Mouse (Mus musculus) ovary, adult 2 months (tissue): ENCODE measurements around the gene Cox5b. TPM values are rescaled to one million over a fixed set of nuclear protein-coding genes. Genes with fewer than 3 reads are reported as not detected.

ENCODE experiments used
- polyA plus RNA-seq: library from polyadenylated mRNA; depleted of rRNA; stranded (reverse); fragments of >200 nt; gene quantifications from 2 replicates; pipeline ENCODE4 v1.2.3, GENCODE M21; 2012; rRNA removed

The Cox5b gene
- 569 and 840 TPM in 2 replicates for polyA plus RNA-seq

GRCm38 (mm10) chr1:36691271-36692155 lies at the start of gene Cox5b:
Gene Cox5b (plus strand): TSS chr1:36691449.

GRCm38 (mm10) chr1:36682620-36683355 lies 8.5 kb upstream of the Cox5b start, which contains the start of gene Fam178b:
Gene Fam178b (minus strand): TSS chr1:36683183.

GRCm38 (mm10) chr1:36709854-36710280 lies 18.6 kb downstream of the Cox5b start, which contains the start of gene 4933424G06Rik:
Gene 4933424G06Rik (plus strand): TSS chr1:36710149.

GRCm38 (mm10) chr1:36714311-36714710 lies 23.1 kb downstream of the Cox5b start, which contains the start of gene Actr1b:
Gene Actr1b (minus strand): TSS chr1:36714422.

Other genes with a start within 250 kb of the Cox5b start
- gene Lman2l, start 246.2 kb upstream of the Cox5b start, polyA plus RNA-seq = 18.5 and 19.4 TPM in 2 replicates
- 8.8 and 9.3 TPM in 2 replicates for gene Cnnm4, start 219.8 kb upstream of the Cox5b start, polyA plus RNA-seq
- 35.3 and 39.6 TPM in 2 replicates for gene Cnnm3, start 179.6 kb upstream of the Cox5b start, polyA plus RNA-seq
- gene Ankrd23, start 154.6 kb upstream of the Cox5b start, polyA plus RNA-seq = 35.5 and 41.6 TPM in 2 replicates
- gene Gm42417, start 152.0 kb upstream of the Cox5b start, polyA plus RNA-seq = not detected in 2 replicates
- 48.1 and 50.6 TPM in 2 replicates for gene Ankrd39, start 144.0 kb upstream of the Cox5b start, polyA plus RNA-seq
- gene Sema4c, start 133.1 kb upstream of the Cox5b start, polyA plus RNA-seq = 33.6 and 36.8 TPM in 2 replicates
- 2.1 and 2.4 TPM in 2 replicates for gene Fam178b, start 8.3 kb upstream of the Cox5b start, polyA plus RNA-seq
- not detected in 2 replicates for gene 4933424G06Rik, start 18.7 kb downstream of the Cox5b start, polyA plus RNA-seq
- 147 and 180 TPM in 2 replicates for gene Actr1b, start 23.0 kb downstream of the Cox5b start, polyA plus RNA-seq
- 5.9 and 8.8 TPM in 2 replicates for gene Zap70, start 70.3 kb downstream of the Cox5b start, polyA plus RNA-seq